Mouse (Mus musculus) liver, postnatal 0 days (tissue): ENCODE measurements around the gene Fmod.

Source experiments
- CTCF ChIP-seq: sonication (generic); IDR thresholded peaks from 2 replicates; pipeline ENCODE4 v1.5.1; 2016; ENCODE audit warnings: antibody characterized with exemption, low read depth
- EP300 ChIP-seq: IDR thresholded peaks from 2 replicates; pipeline ENCODE4 v1.6.1; 2016; ENCODE audit warnings: antibody characterized with exemption, low read depth, mild to moderate bottlenecking

DNA sequence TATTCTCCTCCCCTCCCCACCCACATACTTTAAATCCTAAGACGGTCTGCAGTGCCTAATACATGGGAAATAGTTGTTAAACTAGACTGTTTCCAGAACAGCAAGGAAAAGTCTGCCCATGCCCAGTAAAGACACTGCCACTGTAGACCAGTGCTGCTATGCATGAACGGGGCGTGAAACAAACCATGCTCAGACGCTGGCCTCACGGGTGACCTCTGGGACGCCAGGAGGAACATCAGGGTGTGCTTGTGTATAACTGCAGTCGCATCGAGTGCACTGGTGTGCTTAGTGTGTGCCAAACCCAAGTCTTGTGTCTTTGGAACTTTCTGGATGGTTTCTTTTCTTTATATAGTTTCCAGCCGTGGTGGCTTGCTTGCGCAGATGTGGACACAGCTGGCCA is 37.6 kb downstream of the Fmod start:
- TF ChIP-seq CTCF (no peak), EP300 (no peak)
